Comparison of ENCODE assay signal across 21 mouse cellular contexts in the genomic region with DNA sequence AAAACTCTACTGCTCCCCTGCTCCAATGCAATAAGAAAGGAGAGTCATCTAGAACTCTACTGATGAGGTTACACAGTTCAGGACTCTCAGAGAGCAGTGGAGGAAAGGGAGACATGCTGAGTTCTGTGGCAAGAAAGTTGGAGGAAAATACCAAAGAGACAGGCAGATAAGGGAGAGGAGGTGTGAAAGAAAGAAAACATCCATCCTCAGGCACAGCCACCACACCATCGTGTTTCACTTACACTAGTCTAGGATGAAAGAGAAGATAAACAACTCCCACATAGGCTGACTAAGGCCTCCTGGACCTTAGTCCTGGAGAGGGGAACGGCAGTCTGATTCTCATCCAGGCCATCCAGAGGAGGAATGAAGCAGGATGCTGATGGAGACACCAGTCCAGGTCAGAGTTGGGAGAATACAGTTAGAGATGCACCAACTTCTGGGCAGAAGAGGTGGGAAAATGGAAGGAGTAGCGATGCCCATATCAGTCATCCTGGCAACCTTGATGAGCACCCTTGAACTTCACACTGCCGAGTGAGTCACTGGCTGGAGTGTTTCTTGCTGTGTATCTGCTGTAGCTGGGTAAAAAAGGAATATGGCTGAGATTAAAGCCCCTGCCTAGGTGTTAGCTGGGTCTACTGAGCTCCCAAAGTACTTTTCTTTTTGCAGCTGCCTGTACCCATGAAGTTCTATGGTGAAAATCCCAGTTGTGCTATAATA.
A peak's percentile ranks its signal among the peaks of the same experiment; 100 is the strongest.
DNase-seq lines count a peak whose midpoint lies in the region; ATAC-seq and TF ChIP-seq lines count a peak whose summit lies in the region.
"Had no signal": no experiment of that assay in that cellular context is flagged by ENCODE, and none has a peak within 500 bp of the region (broad histone marks: within the 10 kb centered on the region; RNA-seq: fewer than 3 reads in every experiment).

No protein-coding gene starts in this region.

- TF ChIP-seq CTCF in lung, embryonic 14.5 days (IDR thresholded peaks at IDR 0.05; ENCODE audit: low read depth), result no peak

- 41% methylated on average over 4 of the region's 4 CpGs for WGBS in lung, embryonic 14.5 days

- H3K36me3 ChIP-seq in lung, embryonic 14.5 days (ENCODE audit: insufficient read depth), result no peaks in the 10 kb centered on the region
- H3K36me3 ChIP-seq: embryonic facial prominence, embryonic 10.5 days; forebrain, embryonic 10.5 days; G1E; hindbrain, embryonic 10.5 days had no signal

- H3K4me2 ChIP-seq in lung, embryonic 14.5 days, result no peak overlapping the region
- H3K4me2 ChIP-seq: heart, embryonic 11.5 days; hindbrain, embryonic 14.5 days had no signal

- H3K4me3 ChIP-seq in lung, embryonic 14.5 days (ENCODE audit: low read depth, low read length), result no peak overlapping the region
- H3K4me3 ChIP-seq: embryonic facial prominence, embryonic 10.5 days; forebrain, embryonic 10.5 days; gastrocnemius, adult 2 months; hindbrain, embryonic 10.5 days had no signal

- no peak overlapping the region for H3K9ac ChIP-seq in lung, embryonic 14.5 days
- H3K9ac ChIP-seq: hindbrain, embryonic 14.5 days had no signal

- 0 out of 2 replicates have a peak overlapping the region, but pooled peaks have one; percentile 1 for H3K27ac ChIP-seq in lung, embryonic 14.5 days (ENCODE audit: low read depth)
- H3K27ac ChIP-seq: embryonic facial prominence, embryonic 10.5 days; forebrain, embryonic 10.5 days; gastrocnemius, adult 2 months; hindbrain, embryonic 10.5 days; hindbrain, embryonic 14.5 days had no signal

- no peaks in the 10 kb centered on the region for H3K9me3 ChIP-seq in lung, embryonic 14.5 days (ENCODE audit: low read depth, low read length)
- H3K9me3 ChIP-seq: embryonic facial prominence, embryonic 10.5 days; forebrain, embryonic 10.5 days; G1E; hindbrain, embryonic 10.5 days had no signal

- peak; percentile 70 for ATAC-seq in lung, embryonic 14.5 days (ENCODE audit: insufficient read depth)
- ATAC-seq in erythroid progenitor cell, adult 5-6 weeks (replicated peaks; ENCODE audit: low FRiP score, poor library complexity, severe bottlenecking), result no peak
- ATAC-seq: CD4-positive, CD25-positive, alpha-beta regulatory T cell, adult 4 months; forebrain, embryonic 14.5 days had no signal

- H3K27me3 ChIP-seq in lung, embryonic 14.5 days (ENCODE audit: insufficient read depth, low read length), result no peaks in the 10 kb centered on the region

- peak; percentile 64 to 85 for DNase-seq in adrenal gland, adult (ENCODE audit: inconsistent age in 2 of 2, low spot score in 1 of 2)
- no peak for DNase-seq in adrenal gland, postnatal 4 days (ENCODE audit: low spot score in 2 of 2)
- DNase-seq in lung, embryonic 14.5 days, result peak; percentile 61
- DNase-seq in lung, postnatal 14 days, result no peak
- peak; percentile 4 for DNase-seq in urinary bladder, postnatal 14 days (ENCODE audit: low spot score)
- DNase-seq in urinary bladder, postnatal 25 days (ENCODE audit: low spot score), result no peak
- DNase-seq in left cerebral cortex, adult 11 months (ENCODE audit: low spot score), result no peak
- DNase-seq: B cell, adult 2 months; cerebellum, adult 2 months; cerebellum, postnatal 10 days; gastrocnemius, adult 2 months; gastrocnemius, postnatal 25 days had no signal

- no peaks in the 10 kb centered on the region for H3K4me1 ChIP-seq in lung, embryonic 14.5 days (ENCODE audit: insufficient read depth)
- H3K4me1 ChIP-seq: embryonic facial prominence, embryonic 10.5 days; forebrain, embryonic 10.5 days; hindbrain, embryonic 10.5 days had no signal

Comparison
In these comparisons a context has a peak if more than half of its experiments do, and no peak if none do; other contexts are left out.
1. DNase-seq: peak in adrenal gland, adult (2 of 2), lung, embryonic 14.5 days (single experiment) and urinary bladder, postnatal 14 days (single experiment); none in adrenal gland, postnatal 4 days (0 of 2), lung, postnatal 14 days (single experiment), urinary bladder, postnatal 25 days (single experiment) and left cerebral cortex, adult 11 months (single experiment).